Mouse (Mus musculus): ENCODE data around the gene Olfr329-ps. TPM values are rescaled to one million over a fixed set of nuclear protein-coding genes. Genes with fewer than 3 reads are reported as not detected.
"Not testable (repeated sequence)": the region's sequence is repeated elsewhere in the genome, so short reads cannot be mapped to it uniquely, and the experiment has no call there.

The Olfr329-ps gene
- polyA plus RNA-seq, 1 experiment: not detected

GRCm38 (mm10) chr11:58555536-58555935 lies 9.3 kb upstream of the Olfr329-ps start, which contains the start of gene Olfr328:
Gene Olfr328 (minus strand): TSS chr11:58555636.
- no peak within 1 kb of the TSS for H3K27ac ChIP-seq (ENCODE audit: insufficient read depth, low read depth, low read length)
- no peaks in the 10 kb centered on the region for H3K4me1 ChIP-seq (ENCODE audit: control insufficient read depth, insufficient read depth, insufficient read length, low read length)
- TF ChIP-seq CTCF (IDR thresholded peaks at IDR 0.05; ENCODE audit: extremely low read depth, insufficient read length, insufficient replicate concordance, low read depth, low read length) (no peak), POLR2A (IDR thresholded peaks at IDR 0.05; ENCODE audit: low read depth, low read length) (no peak)
- no peak within 1 kb of the TSS for H3K4me3 ChIP-seq (ENCODE audit: low read depth, low read length)
- no peaks in the 10 kb centered on the region; the same call in 1 of the 2 replicates for H3K27me3 ChIP-seq (ENCODE audit: control insufficient read depth, insufficient read depth, low read length)
- WGBS: 24% methylated on average over 1 of the region's 1 CpGs
- H3K36me3 ChIP-seq (ENCODE audit: control insufficient read depth, insufficient read depth, low read length): no peaks in the 10 kb centered on the region

DNA sequence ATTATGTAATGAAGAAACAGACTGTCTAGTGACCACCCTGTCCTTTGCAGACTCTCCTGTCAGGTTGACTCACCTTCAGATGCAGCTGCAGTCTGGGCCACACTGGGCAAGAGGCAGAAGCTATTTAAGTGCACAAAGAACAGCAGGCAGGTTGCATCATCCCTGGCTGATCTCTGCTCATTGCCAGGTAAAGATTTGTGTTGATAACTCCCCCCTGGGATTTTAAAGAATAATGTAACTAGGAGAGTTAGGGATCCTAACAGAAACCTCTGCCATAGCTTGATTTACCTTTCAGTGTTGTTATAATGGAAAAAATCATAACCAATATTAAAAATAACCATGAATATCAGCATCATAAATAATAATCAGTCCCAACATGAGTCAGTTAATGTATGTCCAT lies 11.5 kb downstream of the Olfr329-ps start, which contains the start of gene Olfr330:
Gene Olfr330, minus strand, starts transcription at position 101 of the 400 bp plus-strand sequence.
- H3K36me3 ChIP-seq (ENCODE audit: control insufficient read depth, insufficient read depth, low read length); H3K4me3 ChIP-seq (ENCODE audit: low read depth, low read length); H3K27me3 ChIP-seq (ENCODE audit: control insufficient read depth, insufficient read depth, low read length); H3K27ac ChIP-seq (ENCODE audit: insufficient read depth, low read depth, low read length); H3K4me1 ChIP-seq (ENCODE audit: control insufficient read depth, insufficient read depth, insufficient read length, low read length): not testable (repeated sequence)

- H3K27ac ChIP-seq (ENCODE audit: insufficient read depth, low read depth, low read length); H3K27me3 ChIP-seq (ENCODE audit: control insufficient read depth, insufficient read depth, low read length); H3K4me1 ChIP-seq (ENCODE audit: control insufficient read depth, insufficient read depth, insufficient read length, low read length); H3K36me3 ChIP-seq (ENCODE audit: control insufficient read depth, insufficient read depth, low read length); H3K4me3 ChIP-seq (ENCODE audit: low read depth, low read length): not testable (repeated sequence)
- 93% methylated on average over 8 of the region's 9 CpGs for WGBS
Measured at GRCm38 (mm10) chr11:58519756-58520155, 26.5 kb downstream of the Olfr329-ps start.

- WGBS: 94% methylated on average over 18 of the region's 18 CpGs
- not testable (repeated sequence) for H3K4me1 ChIP-seq (ENCODE audit: control insufficient read depth, insufficient read depth, insufficient read length, low read length); H3K4me3 ChIP-seq (ENCODE audit: low read depth, low read length); H3K27ac ChIP-seq (ENCODE audit: insufficient read depth, low read depth, low read length); H3K27me3 ChIP-seq (ENCODE audit: control insufficient read depth, insufficient read depth, low read length); H3K36me3 ChIP-seq (ENCODE audit: control insufficient read depth, insufficient read depth, low read length)
Measured at GRCm38 (mm10) chr11:58518916-58519315, 27.3 kb downstream of the Olfr329-ps start.

DNA sequence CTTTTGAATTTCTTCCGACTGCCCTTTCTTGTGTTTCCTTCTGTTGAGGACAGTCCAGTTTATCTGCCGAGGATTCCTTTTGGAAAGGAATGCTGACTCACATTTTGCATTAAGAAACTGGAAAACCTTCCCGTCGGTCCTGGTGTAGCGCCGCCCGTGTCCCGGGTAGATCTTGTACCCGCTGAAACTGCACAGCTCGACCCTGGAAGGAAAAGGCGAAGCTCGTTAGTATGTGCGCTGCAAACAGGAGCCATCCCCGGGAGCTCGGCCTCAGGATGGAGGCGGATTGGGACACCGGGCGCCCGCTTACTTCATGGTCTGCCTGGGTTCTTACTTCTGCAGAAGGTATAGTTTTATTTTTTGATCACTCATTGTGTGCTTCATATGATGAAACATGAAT lies 37.2 kb downstream of the Olfr329-ps start:
- H3K4me1 ChIP-seq (ENCODE audit: control insufficient read depth, insufficient read depth, insufficient read length, low read length); H3K27ac ChIP-seq (ENCODE audit: insufficient read depth, low read depth, low read length); H3K4me3 ChIP-seq (ENCODE audit: low read depth, low read length); H3K27me3 ChIP-seq (ENCODE audit: control insufficient read depth, insufficient read depth, low read length); H3K36me3 ChIP-seq (ENCODE audit: control insufficient read depth, insufficient read depth, low read length): not testable (repeated sequence)
- WGBS: 83% methylated on average over 19 of the region's 19 CpGs

GRCm38 (mm10) chr11:58502472-58502871 lies 43.8 kb downstream of the Olfr329-ps start, which contains the start of gene Olfr331:
Gene Olfr331 (minus strand): TSS chr11:58502572.
- H3K4me3 ChIP-seq (ENCODE audit: low read depth, low read length); H3K27me3 ChIP-seq (ENCODE audit: control insufficient read depth, insufficient read depth, low read length); H3K27ac ChIP-seq (ENCODE audit: insufficient read depth, low read depth, low read length); H3K4me1 ChIP-seq (ENCODE audit: control insufficient read depth, insufficient read depth, insufficient read length, low read length); H3K36me3 ChIP-seq (ENCODE audit: control insufficient read depth, insufficient read depth, low read length): not testable (repeated sequence)

DNA sequence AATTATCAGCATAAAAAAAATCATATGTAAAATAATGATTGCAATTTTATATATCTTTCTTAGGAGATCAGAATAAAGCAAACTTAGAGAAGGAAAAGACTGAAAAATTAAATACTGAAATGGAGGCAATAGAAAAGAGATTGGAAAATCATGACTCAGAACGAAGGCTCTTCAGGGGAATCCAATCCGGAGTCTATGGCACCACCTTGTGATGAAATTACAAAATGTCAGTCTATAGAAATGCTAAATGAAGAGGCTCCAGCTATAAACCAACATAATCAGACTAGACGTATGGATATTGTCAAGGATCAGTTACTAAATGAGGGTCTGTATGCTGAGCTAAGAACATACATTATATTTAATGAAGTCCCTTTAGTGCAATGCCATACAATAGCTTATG lies 46.9 kb downstream of the Olfr329-ps start:
- Histone ChIP-seq H3K27me3 (ENCODE audit: control insufficient read depth, insufficient read depth, low read length) (no peaks in the 10 kb centered on the region), H3K36me3 (ENCODE audit: control insufficient read depth, insufficient read depth, low read length) (no peaks in the 10 kb centered on the region), H3K27ac (ENCODE audit: insufficient read depth, low read depth, low read length) (no peak overlapping the region), H3K4me3 (ENCODE audit: low read depth, low read length) (no peak overlapping the region), H3K4me1 (ENCODE audit: control insufficient read depth, insufficient read depth, insufficient read length, low read length) (no peaks in the 10 kb centered on the region)
- WGBS: 32% methylated on average over 3 of the region's 3 CpGs
- TF ChIP-seq POLR2A (IDR thresholded peaks at IDR 0.05; ENCODE audit: low read depth, low read length) (no peak), CTCF (IDR thresholded peaks at IDR 0.05; ENCODE audit: extremely low read depth, insufficient read length, insufficient replicate concordance, low read depth, low read length) (no peak)

DNA sequence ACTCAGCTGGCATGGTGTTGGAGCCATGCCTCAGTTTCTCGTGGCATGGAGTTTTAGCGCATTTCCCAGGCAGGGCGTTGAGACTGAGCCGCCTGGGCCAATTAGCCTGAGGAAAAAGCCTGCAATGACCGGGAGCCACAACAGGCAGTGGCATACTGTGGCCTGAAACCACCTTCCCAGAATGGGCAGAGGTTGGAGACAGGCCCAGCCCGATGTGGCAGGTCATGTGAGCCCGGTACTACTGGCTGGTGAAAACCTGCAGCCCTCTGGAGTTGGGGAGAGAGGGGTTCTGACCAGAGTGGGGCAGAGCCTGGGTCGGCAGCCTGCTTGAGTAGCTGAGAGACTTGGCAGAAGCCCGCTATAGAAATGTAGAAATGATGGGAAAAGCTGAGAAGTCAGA lies 47.5 kb downstream of the Olfr329-ps start:
- Histone ChIP-seq H3K4me3 (ENCODE audit: low read depth, low read length) (no peak overlapping the region), H3K27me3 (ENCODE audit: control insufficient read depth, insufficient read depth, low read length) (no peaks in the 10 kb centered on the region), H3K4me1 (ENCODE audit: control insufficient read depth, insufficient read depth, insufficient read length, low read length) (no peaks in the 10 kb centered on the region), H3K36me3 (ENCODE audit: control insufficient read depth, insufficient read depth, low read length) (no peaks in the 10 kb centered on the region), H3K27ac (ENCODE audit: insufficient read depth, low read depth, low read length) (no peak overlapping the region)
- WGBS: 83% methylated on average over 9 of the region's 9 CpGs
- no peak for TF ChIP-seq POLR2A (IDR thresholded peaks at IDR 0.05; ENCODE audit: low read depth, low read length)
- TF ChIP-seq CTCF (IDR thresholded peaks at IDR 0.05; ENCODE audit: extremely low read depth, insufficient read length, insufficient replicate concordance, low read depth, low read length): no peak

Measured in small intestine, adult 2 months (tissue).